In the genomic region with DNA sequence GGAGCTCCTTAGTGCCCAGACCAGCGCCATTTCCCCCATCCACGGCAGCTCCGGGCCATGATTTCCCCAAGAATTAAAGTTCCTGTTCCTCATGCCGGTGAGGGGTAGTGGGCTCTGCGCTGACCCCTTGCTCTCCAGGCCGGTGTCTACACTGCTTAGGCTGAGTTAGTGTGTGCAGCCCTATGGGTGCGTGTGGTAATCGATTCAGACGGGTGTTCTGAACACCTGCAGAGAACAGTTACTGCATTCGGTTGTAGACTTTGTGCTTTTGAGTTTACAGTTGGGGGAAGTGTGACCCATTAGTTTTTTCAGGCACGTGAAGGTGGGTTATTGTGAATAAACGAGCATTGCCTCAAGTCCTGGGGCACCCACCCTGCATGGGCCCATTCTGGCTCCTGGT, we compare ENCODE assay signal across 25 mouse cellular contexts.
"Had no signal": no experiment of that assay in that cellular context is flagged by ENCODE, and none has a peak within 500 bp of the region (broad histone marks: within the 10 kb centered on the region; RNA-seq: fewer than 3 reads in every experiment).

No protein-coding gene starts in this region.

- ATAC-seq: forebrain, embryonic 13.5 days; forebrain, embryonic 14.5 days; forebrain, embryonic 15.5 days; forebrain, embryonic 16.5 days; forebrain, postnatal 0 days had no signal

- H3K4me1 ChIP-seq: embryonic facial prominence, embryonic 10.5 days; embryonic facial prominence, embryonic 12.5 days; embryonic facial prominence, embryonic 13.5 days; embryonic facial prominence, embryonic 15.5 days; forebrain, embryonic 10.5 days; forebrain, embryonic 12.5 days; forebrain, embryonic 13.5 days; forebrain, embryonic 15.5 days had no signal

- H3K9me3 ChIP-seq: embryonic facial prominence, embryonic 10.5 days; embryonic facial prominence, embryonic 12.5 days; embryonic facial prominence, embryonic 13.5 days; embryonic facial prominence, embryonic 15.5 days; forebrain, embryonic 10.5 days; forebrain, embryonic 12.5 days; forebrain, embryonic 13.5 days; forebrain, embryonic 15.5 days had no signal

- DNase-seq: cerebellum, adult 2 months; cerebellum, adult 8-10 months; cerebellum, adult 9-10 months; cerebellum, adult 9-11 months; cerebellum, postnatal 10 days; cerebellum, postnatal 14 days; cerebellum, postnatal 36 days; embryo, embryonic 11 days; forebrain, postnatal 0 days; gastrocnemius, postnatal 10 days; gastrocnemius, postnatal 36 days; heart, adult 11 months; heart, adult 18-20 months; heart, adult 2 months had no signal

- H3K27me3 ChIP-seq: embryonic facial prominence, embryonic 12.5 days; embryonic facial prominence, embryonic 13.5 days; embryonic facial prominence, embryonic 15.5 days; forebrain, embryonic 12.5 days; forebrain, embryonic 13.5 days; forebrain, embryonic 15.5 days had no signal

- H3K9ac ChIP-seq: embryonic facial prominence, embryonic 12.5 days; embryonic facial prominence, embryonic 13.5 days; embryonic facial prominence, embryonic 15.5 days; forebrain, embryonic 12.5 days; forebrain, embryonic 13.5 days; forebrain, embryonic 15.5 days; forebrain, postnatal 0 days had no signal

- H3K4me2 ChIP-seq: embryonic facial prominence, embryonic 12.5 days; embryonic facial prominence, embryonic 13.5 days; embryonic facial prominence, embryonic 15.5 days; forebrain, embryonic 12.5 days; forebrain, embryonic 13.5 days; forebrain, embryonic 15.5 days had no signal

- H3K4me3 ChIP-seq: embryonic facial prominence, embryonic 10.5 days; embryonic facial prominence, embryonic 12.5 days; embryonic facial prominence, embryonic 13.5 days; embryonic facial prominence, embryonic 15.5 days; erythroblast, embryonic 14.5 days; forebrain, embryonic 10.5 days; forebrain, embryonic 12.5 days; forebrain, embryonic 13.5 days; forebrain, embryonic 15.5 days; heart, adult 2 months had no signal

- H3K27ac ChIP-seq: embryonic facial prominence, embryonic 10.5 days; embryonic facial prominence, embryonic 12.5 days; embryonic facial prominence, embryonic 13.5 days; embryonic facial prominence, embryonic 15.5 days; forebrain, embryonic 10.5 days; forebrain, embryonic 12.5 days; forebrain, embryonic 13.5 days; forebrain, embryonic 15.5 days; heart, adult 2 months had no signal
